Mouse (Mus musculus) erythroblast, embryonic 14.5 days (primary cell): ENCODE results near the gene Cisd3.

Source experiments
- GATA1 ChIP-seq: IDR thresholded peaks from 2 replicates; pipeline ENCODE4 v1.6.1; 2012; ENCODE audit warnings: low read length, inconsistent platforms, mixed read lengths
- TAL1 ChIP-seq: IDR thresholded peaks from 3 replicates; pipeline ENCODE4 v1.6.1; 2012; ENCODE audit warnings: low read length, inconsistent platforms, mixed read lengths

- TF ChIP-seq TAL1 (no peak), GATA1 (no peak)
Observed at GRCm38 (mm10) chr11:97657184-97657945, 28.3 kb upstream of the Cisd3 start.
